Mouse (Mus musculus) liver, embryonic 13.5 days (tissue): ENCODE measurements around the gene Crybg1. TPM values are rescaled to one million over a fixed set of nuclear protein-coding genes. Genes with fewer than 3 reads are reported as not detected.
A peak's percentile ranks its signal among the peaks of the same experiment; 100 is the strongest.

Source experiments
- ATAC-seq: fragments of 200-750 bp; cut with Nextera tagmentation; 2 replicates; pipeline ENCODE4 v1.8.0; 2017; ENCODE audit warnings: low read depth, mild to moderate bottlenecking, moderate number of reproducible peaks, moderate library complexity
- DNase-seq: peaks from one replicate; pipeline ENCODE4 v3.0.0; 2022
- H3K27ac ChIP-seq: fragments of 300-500 bp; sonication (generic); 2 replicates; pipeline ENCODE4 v1.5.1; 2015; ENCODE audit warnings: moderate library complexity, mild to moderate bottlenecking, inconsistent platforms
- H3K27me3 ChIP-seq: fragments of 300-500 bp; sonication (generic); 2 replicates; pipeline ENCODE4 v1.6.1; 2015; ENCODE audit warnings: mild to moderate bottlenecking, inconsistent platforms
- H3K36me3 ChIP-seq: fragments of 300-500 bp; sonication (generic); 2 replicates; pipeline ENCODE4 v1.6.1; 2015; ENCODE audit warnings: mild to moderate bottlenecking, inconsistent platforms
- H3K4me1 ChIP-seq: fragments of 300-500 bp; sonication (generic); replicated peaks from 2 replicates; pipeline ENCODE4 v1.6.1; 2015; ENCODE audit warnings: inconsistent platforms
- H3K4me2 ChIP-seq: fragments of 300-500 bp; sonication (generic); 2 replicates; pipeline ENCODE4 v1.6.1; 2015; ENCODE audit warnings: inconsistent platforms, mild to moderate bottlenecking, moderate library complexity
- H3K4me3 ChIP-seq: fragments of 300-500 bp; sonication (generic); replicated peaks from 2 replicates; pipeline ENCODE4 v1.5.1; 2015; ENCODE audit warnings: mild to moderate bottlenecking, inconsistent platforms
- H3K9ac ChIP-seq: fragments of 300-500 bp; sonication (generic); 2 replicates; pipeline ENCODE4 v1.6.1; 2015; ENCODE audit warnings: mild to moderate bottlenecking, inconsistent platforms
- H3K9me3 ChIP-seq: fragments of 300-500 bp; sonication (generic); replicated peaks from 2 replicates; pipeline ENCODE4 v1.6.1; 2016; ENCODE audit warnings: inconsistent platforms
- WGBS: fragments of 180-500 bp; shearing (Covaris S2); methylation state at CpG from one replicate; pipeline ENCODE4 v1.1.7; 2015; ENCODE audit not compliant: insufficient replicate concordance; 5-methylcytosine and 5-hydroxymethylcytosine counted together
- polyA plus RNA-seq: library from polyadenylated mRNA; unstranded; fragments of >200 nt; fragmentation: Nextera tagmentation; extraction: Ambion mirVana; gene quantifications from 2 replicates; pipeline ENCODE4 v1.2.1, GENCODE M21; 2015

The Crybg1 gene
- 0.24 and 0.27 TPM in 2 replicates for polyA plus RNA-seq

GRCm38 (mm10) chr10:44148337-44149317, at the start of gene Crybg1:
TSS of gene Crybg1 (minus strand) at chr10:44148853.
- WGBS: 7% methylated on average over 53 of the region's 53 CpGs
- Histone ChIP-seq H3K27me3 (peaks cover 49% of the 10 kb centered on the region), H3K9me3 (no peaks in the 10 kb centered on the region), H3K27ac (no peak within 1 kb of the TSS), H3K4me3 (peak within 1 kb of the TSS; percentile 40), H3K9ac (no peak within 1 kb of the TSS), H3K4me2 (peak within 1 kb of the TSS; percentile 63), H3K4me1 (peaks cover 8% of the 10 kb centered on the region), H3K36me3 (no peaks in the 10 kb centered on the region)
- DNase-seq (peak; percentile 44), ATAC-seq (peak; percentile 74)

- Histone ChIP-seq H3K4me3 (no peak overlapping the region), H3K9me3 (no peaks in the 10 kb centered on the region), H3K9ac (no peak overlapping the region), H3K27ac (no peak overlapping the region), H3K4me2 (no peak overlapping the region), H3K27me3 (no peaks in the 10 kb centered on the region), H3K36me3 (no peaks in the 10 kb centered on the region), H3K4me1 (peaks cover 19% of the 10 kb centered on the region)
- DNase-seq (no peak), ATAC-seq (peak; percentile 47; the same call in 1 of the 2 replicates)
- 0% methylated on average over 1 of the region's 1 CpGs for WGBS
Measured at GRCm38 (mm10) chr10:44177365-44177764, 28.7 kb upstream of the Crybg1 start.

GRCm38 (mm10) chr10:44176548-44176947, 27.9 kb upstream of the Crybg1 start:
- Histone ChIP-seq H3K9ac (no peak overlapping the region), H3K36me3 (no peaks in the 10 kb centered on the region), H3K9me3 (no peaks in the 10 kb centered on the region), H3K4me2 (no peak overlapping the region), H3K27ac (no peak overlapping the region), H3K27me3 (no peaks in the 10 kb centered on the region), H3K4me1 (peaks cover 19% of the 10 kb centered on the region), H3K4me3 (no peak overlapping the region)
- DNase-seq: no peak
- peak; percentile 63; the same call in 1 of the 2 replicates for ATAC-seq

GRCm38 (mm10) chr10:44176120-44176519, 27.5 kb upstream of the Crybg1 start:
- peak; percentile 55; the same call in 1 of the 2 replicates for ATAC-seq
- peaks cover 19% of the 10 kb centered on the region for H3K4me1 ChIP-seq
- H3K27ac ChIP-seq: no peak overlapping the region
- no peak for DNase-seq
- H3K4me3 ChIP-seq: no peak overlapping the region
- H3K27me3 ChIP-seq: no peaks in the 10 kb centered on the region
- no peaks in the 10 kb centered on the region for H3K36me3 ChIP-seq
- WGBS: 53% methylated on average over 5 of the region's 5 CpGs
- H3K9me3 ChIP-seq: no peaks in the 10 kb centered on the region
- H3K4me2 ChIP-seq: no peak overlapping the region
- no peak overlapping the region for H3K9ac ChIP-seq

GRCm38 (mm10) chr10:44170145-44170544, 21.5 kb upstream of the Crybg1 start:
- DNase-seq: no peak
- H3K4me3 ChIP-seq: no peak overlapping the region
- H3K4me1 ChIP-seq: peaks cover 18% of the 10 kb centered on the region
- H3K4me2 ChIP-seq: no peak overlapping the region
- no peak overlapping the region for H3K9ac ChIP-seq
- no peak for ATAC-seq
- H3K36me3 ChIP-seq: no peaks in the 10 kb centered on the region
- no peaks in the 10 kb centered on the region for H3K9me3 ChIP-seq
- WGBS: 76% methylated on average over 12 of the region's 12 CpGs
- no peak overlapping the region for H3K27ac ChIP-seq
- no peaks in the 10 kb centered on the region; the same call in 1 of the 2 replicates for H3K27me3 ChIP-seq

- WGBS: 79% methylated on average over 5 of the region's 5 CpGs
- Histone ChIP-seq H3K36me3 (no peaks in the 10 kb centered on the region), H3K27me3 (no peaks in the 10 kb centered on the region; the same call in 1 of the 2 replicates), H3K9ac (no peak overlapping the region), H3K4me1 (peaks cover 40% of the 10 kb centered on the region), H3K4me2 (no peak overlapping the region), H3K27ac (0 out of 2 replicates have a peak overlapping the region, but pooled peaks have one; percentile 25), H3K9me3 (no peaks in the 10 kb centered on the region), H3K4me3 (no peak overlapping the region)
- DNase-seq: no peak
- ATAC-seq: no peak
Measured at GRCm38 (mm10) chr10:44167061-44167460, 18.4 kb upstream of the Crybg1 start.

- Histone ChIP-seq H3K4me3 (no peak overlapping the region), H3K9ac (peak overlapping the region; percentile 47), H3K9me3 (no peaks in the 10 kb centered on the region), H3K4me2 (peak overlapping the region; percentile 51), H3K27me3 (no peaks in the 10 kb centered on the region), H3K4me1 (peaks cover 40% of the 10 kb centered on the region), H3K27ac (peak overlapping the region; percentile 94), H3K36me3 (no peaks in the 10 kb centered on the region)
- DNase-seq (peak; percentile 47), ATAC-seq (peak; percentile 96)
- WGBS: 53% methylated on average over 8 of the region's 8 CpGs
Measured at GRCm38 (mm10) chr10:44164258-44164975, 15.8 kb upstream of the Crybg1 start.

GRCm38 (mm10) chr10:44163028-44163427, 14.4 kb upstream of the Crybg1 start:
- 81% methylated on average over 4 of the region's 4 CpGs for WGBS
- no peak overlapping the region for H3K4me3 ChIP-seq
- H3K9ac ChIP-seq: no peak overlapping the region
- H3K36me3 ChIP-seq: no peaks in the 10 kb centered on the region
- H3K27me3 ChIP-seq: no peaks in the 10 kb centered on the region
- no peaks in the 10 kb centered on the region for H3K9me3 ChIP-seq
- H3K4me2 ChIP-seq: no peak overlapping the region
- no peak for ATAC-seq
- DNase-seq: no peak
- peaks cover 40% of the 10 kb centered on the region for H3K4me1 ChIP-seq
- H3K27ac ChIP-seq: no peak overlapping the region

- DNase-seq (no peak), ATAC-seq (no peak)
Measured at GRCm38 (mm10) chr10:44160150-44160549, 11.5 kb upstream of the Crybg1 start.

GRCm38 (mm10) chr10:44157489-44157888, 8.8 kb upstream of the Crybg1 start:
- ATAC-seq: no peak
- WGBS: 54% methylated on average over 2 of the region's 2 CpGs
- no peak overlapping the region for H3K4me2 ChIP-seq
- H3K36me3 ChIP-seq: no peaks in the 10 kb centered on the region
- H3K4me1 ChIP-seq: no peaks in the 10 kb centered on the region
- 0 out of 2 replicates have a peak, but pooled peaks cover 3% of the 10 kb centered on the region for H3K27me3 ChIP-seq
- H3K4me3 ChIP-seq: no peak overlapping the region
- no peak for DNase-seq
- no peak overlapping the region for H3K27ac ChIP-seq
- H3K9me3 ChIP-seq: no peaks in the 10 kb centered on the region
- no peak overlapping the region for H3K9ac ChIP-seq

More at GRCm38 (mm10) chr10:44160150-44160549, 11.5 kb upstream of the Crybg1 start:
- Histone ChIP-seq H3K27me3 (no peaks in the 10 kb centered on the region), H3K4me2 (no peak overlapping the region), H3K36me3 (no peaks in the 10 kb centered on the region), H3K4me1 (peaks cover 23% of the 10 kb centered on the region), H3K9ac (no peak overlapping the region), H3K4me3 (no peak overlapping the region), H3K27ac (no peak overlapping the region), H3K9me3 (no peaks in the 10 kb centered on the region)
- 33% methylated on average over 4 of the region's 4 CpGs for WGBS

- Histone ChIP-seq H3K9ac (no peak overlapping the region), H3K4me3 (no peak overlapping the region), H3K27ac (no peak overlapping the region), H3K4me1 (peaks cover 8% of the 10 kb centered on the region), H3K27me3 (peaks cover 49% of the 10 kb centered on the region), H3K36me3 (no peaks in the 10 kb centered on the region), H3K9me3 (no peaks in the 10 kb centered on the region), H3K4me2 (no peak overlapping the region)
- ATAC-seq: no peak
- DNase-seq: no peak
- WGBS: 72% methylated on average over 2 of the region's 2 CpGs
Measured at GRCm38 (mm10) chr10:44150501-44150900, 1.8 kb upstream of the Crybg1 start.
